Mouse (Mus musculus): ENCODE data around the gene Rps3a1. TPM values are rescaled to one million over a fixed set of nuclear protein-coding genes. Genes with fewer than 3 reads are reported as not detected.

Gene Rps3a1
- polyA plus RNA-seq, 1 experiment from 2014 or later: 1,685 TPM

GRCm38 (mm10) chr3:86101956-86102355 lies 40.5 kb downstream of the Rps3a1 start:
- no peak for DNase-seq (ENCODE audit: low spot score)
- 94% methylated on average over 6 of the region's 6 CpGs for WGBS
- Histone ChIP-seq H3K36me3 (ENCODE audit: insufficient read depth, low read length) (peaks cover 21% of the 10 kb centered on the region), H3K4me2 (ENCODE audit: low read length) (no peak overlapping the region), H3K27ac (no peak overlapping the region), H3K9ac (ENCODE audit: low read depth, low read length) (no peak overlapping the region), H3K9me3 (replicated peaks; ENCODE audit: low read length) (no peaks in the 10 kb centered on the region), H3K4me1 (replicated peaks; ENCODE audit: insufficient read depth, low read length) (no peaks in the 10 kb centered on the region), H3K4me3 (replicated peaks; ENCODE audit: low read depth, low read length) (no peak overlapping the region), H3K27me3 (ENCODE audit: insufficient read depth, low read length) (no peaks in the 10 kb centered on the region)
- no peak for ATAC-seq (replicated peaks; ENCODE audit: low FRiP score, low read depth)
- no peak for TF ChIP-seq CTCF (IDR thresholded peaks at IDR 0.05; ENCODE audit: low read depth)

GRCm38 (mm10) chr3:86093907-86094306 lies 48.6 kb downstream of the Rps3a1 start:
- ATAC-seq (replicated peaks; ENCODE audit: low FRiP score, low read depth) (no peak), DNase-seq (ENCODE audit: low spot score) (no peak)
- no peaks in the 10 kb centered on the region for H3K9me3 ChIP-seq (replicated peaks; ENCODE audit: low read length)
- peak overlapping the region; percentile 31; the same call in 1 of the 2 replicates for H3K27ac ChIP-seq
- no peaks in the 10 kb centered on the region for H3K4me1 ChIP-seq (replicated peaks; ENCODE audit: insufficient read depth, low read length)
- peaks cover 7% of the 10 kb centered on the region for H3K36me3 ChIP-seq (ENCODE audit: insufficient read depth, low read length)
- no peak overlapping the region for H3K4me3 ChIP-seq (replicated peaks; ENCODE audit: low read depth, low read length)
- H3K27me3 ChIP-seq (ENCODE audit: insufficient read depth, low read length): no peaks in the 10 kb centered on the region
- no peak for TF ChIP-seq CTCF (IDR thresholded peaks at IDR 0.05; ENCODE audit: low read depth)
- 67% methylated on average over 5 of the region's 5 CpGs for WGBS
- no peak overlapping the region for H3K9ac ChIP-seq (ENCODE audit: low read depth, low read length)
- H3K4me2 ChIP-seq (ENCODE audit: low read length): no peak overlapping the region

GRCm38 (mm10) chr3:86093213-86093845 lies 49.2 kb downstream of the Rps3a1 start:
- 32% methylated on average over 6 of the region's 6 CpGs for WGBS
- Histone ChIP-seq H3K9ac (ENCODE audit: low read depth, low read length) (no peak overlapping the region), H3K4me1 (replicated peaks; ENCODE audit: insufficient read depth, low read length) (no peaks in the 10 kb centered on the region), H3K27me3 (ENCODE audit: insufficient read depth, low read length) (no peaks in the 10 kb centered on the region), H3K4me2 (ENCODE audit: low read length) (no peak overlapping the region), H3K9me3 (replicated peaks; ENCODE audit: low read length) (no peaks in the 10 kb centered on the region), H3K4me3 (replicated peaks; ENCODE audit: low read depth, low read length) (no peak overlapping the region), H3K36me3 (ENCODE audit: insufficient read depth, low read length) (peaks cover 7% of the 10 kb centered on the region; the same call in 1 of the 2 replicates), H3K27ac (peak overlapping the region; percentile 31; the same call in 1 of the 2 replicates)
- no peak for ATAC-seq (replicated peaks; ENCODE audit: low FRiP score, low read depth)
- TF ChIP-seq CTCF (IDR thresholded peaks at IDR 0.05; ENCODE audit: low read depth): no peak
- DNase-seq (ENCODE audit: low spot score): peak; percentile 78

Other genes with a start within 250 kb of the Rps3a1 start
- gene Sh3d19, start 171.6 kb downstream of the Rps3a1 start, polyA plus RNA-seq (2015; fragmentation: Nextera tagmentation; extraction: Ambion mirVana): 24.2 and 29.0 TPM in 2 replicates
- not detected in 2 replicates for gene Prss48, start 140.2 kb downstream of the Rps3a1 start, polyA plus RNA-seq (2015; fragmentation: Nextera tagmentation; extraction: Ambion mirVana)
- gene Lrba, start 82.0 kb upstream of the Rps3a1 start, polyA plus RNA-seq (2015; fragmentation: Nextera tagmentation; extraction: Ambion mirVana): 5.9 and 6.3 TPM in 2 replicates

Measured in kidney, postnatal 0 days (tissue).